Mouse (Mus musculus): ENCODE data around the gene Cog2.

- TF ChIP-seq CTCF (conservative IDR thresholded peaks at IDR 0.05; ENCODE audit: low read length) (peak; percentile 71), NANOG (IDR thresholded peaks at IDR 0.05; ENCODE audit: borderline replicate concordance, low read length) (no peak), POU5F1 (IDR thresholded peaks at IDR 0.05; ENCODE audit: borderline replicate concordance, low read length) (no peak)
Observed at GRCm38 (mm10) chr8:124489786-124490185, 30.8 kb upstream of the Cog2 start.

Measured in E14TG2a.4 (cell line).